Mouse (Mus musculus) natural killer cell, adult 2 months (primary cell): ENCODE data around the gene Nsl1.

Experiments used
- DNase-seq, 2 experiments: peaks; one replicate each; pipeline ENCODE4 v3.0.0; 2022; ENCODE audit warnings: low spot score in 2 of 2

The Nsl1 gene

DNA sequence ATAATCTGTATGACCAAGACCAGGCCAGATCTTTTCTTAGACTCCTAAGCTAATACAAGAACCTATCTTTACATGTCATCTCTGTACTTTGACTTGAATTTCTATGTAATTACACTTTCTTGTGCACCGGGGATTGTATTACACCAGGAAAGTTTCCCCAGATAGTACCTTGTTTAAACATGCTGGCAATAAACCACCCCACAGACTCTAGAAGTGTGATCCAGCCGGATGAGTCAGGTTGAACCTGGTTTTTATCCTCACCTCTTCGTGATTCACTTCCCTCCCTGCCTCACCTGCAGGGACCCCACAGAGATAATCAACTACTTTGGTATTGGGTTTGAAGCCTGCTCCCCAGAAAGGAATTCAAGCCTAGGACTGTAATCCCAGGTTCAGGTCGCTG, 72.6 kb downstream of the Nsl1 start:
- no peak for DNase-seq
